ENCODE assay signal across 25 mouse cellular contexts in the genomic region with DNA sequence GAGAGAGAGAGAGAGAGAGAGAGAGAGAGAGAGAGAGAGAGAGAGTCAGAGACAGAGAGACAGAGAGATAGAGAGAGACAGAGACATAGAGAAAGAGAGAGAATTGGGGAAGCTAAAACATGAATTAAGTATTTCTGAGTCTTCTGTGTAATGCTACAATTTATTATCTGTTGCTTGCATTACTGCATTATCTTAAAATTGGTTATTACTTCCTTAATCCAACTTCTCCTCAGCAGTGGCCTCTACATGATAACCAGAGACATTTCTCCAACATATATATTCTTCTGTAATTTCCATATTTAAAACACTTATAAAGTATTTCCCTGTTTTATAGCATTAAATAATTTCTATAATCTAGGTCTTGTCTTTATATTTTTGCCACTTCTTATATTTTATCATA. TPM values are rescaled to one million over a fixed set of nuclear protein-coding genes. Genes with fewer than 3 reads are reported as not detected.
"Had no signal": no experiment of that assay in that cellular context is flagged by ENCODE, and none has a peak within 500 bp of the region (broad histone marks: within the 10 kb centered on the region; RNA-seq: fewer than 3 reads in every experiment).

No protein-coding gene starts in this region.

- DNase-seq: retina, postnatal 1 day; right cerebral cortex, adult 18-20 months; right cerebral cortex, postnatal 14 days; right cerebral cortex, postnatal 25 days; right cerebral cortex, postnatal 4 days; spleen, adult 18-20 months; thymus, adult 18-20 months; thymus, adult 2 months; thymus, postnatal 14 days; thymus, postnatal 25 days; thymus, postnatal 36 days; thymus, postnatal 4 days had no signal

- H3K27ac ChIP-seq: neural tube, embryonic 12.5 days; neural tube, embryonic 13.5 days; neural tube, embryonic 15.5 days; stomach, embryonic 15.5 days; stomach, postnatal 0 days had no signal

- H3K9me3 ChIP-seq: neural tube, embryonic 12.5 days; neural tube, embryonic 13.5 days; neural tube, embryonic 15.5 days; stomach, embryonic 15.5 days had no signal

- H3K4me3 ChIP-seq: neural tube, embryonic 12.5 days; neural tube, embryonic 13.5 days; neural tube, embryonic 15.5 days; stomach, embryonic 15.5 days had no signal

- H3K9ac ChIP-seq: neural tube, embryonic 12.5 days; neural tube, embryonic 13.5 days; neural tube, embryonic 15.5 days; stomach, embryonic 15.5 days had no signal

- H3K4me1 ChIP-seq: neural tube, embryonic 12.5 days; neural tube, embryonic 13.5 days; neural tube, embryonic 15.5 days; stomach, embryonic 15.5 days had no signal

- H3K36me3 ChIP-seq: neural tube, embryonic 12.5 days; neural tube, embryonic 13.5 days; neural tube, embryonic 15.5 days; stomach, embryonic 15.5 days had no signal

- H3K27me3 ChIP-seq: neural tube, embryonic 12.5 days; neural tube, embryonic 13.5 days; neural tube, embryonic 15.5 days; stomach, embryonic 15.5 days had no signal

RNA-seq across cellular contexts. Expression of a gene that starts 44.9 kb away (rescaled TPM):
- total RNA-seq: neutrophil, adult 5-6 weeks had no signal
- polyA plus RNA-seq: neural tube, embryonic 12.5 days; small intestine, adult 2 months; spleen, adult 2 months; stomach, embryonic 14.5 days; stomach, embryonic 15.5 days; stomach, embryonic 16.5 days; stomach, postnatal 0 days; testis, adult 2 months; thymus, postnatal 0 days; urinary bladder, adult 2 months had no signal
